Mouse (Mus musculus): ENCODE measurements at regions not wholly inside any gene's neighbourhood (a gene's known extent, or its start where the extent isn't known, plus 50 kb on each side); places are given as distances from the start of the nearest gene placed in this dataset.

DNA sequence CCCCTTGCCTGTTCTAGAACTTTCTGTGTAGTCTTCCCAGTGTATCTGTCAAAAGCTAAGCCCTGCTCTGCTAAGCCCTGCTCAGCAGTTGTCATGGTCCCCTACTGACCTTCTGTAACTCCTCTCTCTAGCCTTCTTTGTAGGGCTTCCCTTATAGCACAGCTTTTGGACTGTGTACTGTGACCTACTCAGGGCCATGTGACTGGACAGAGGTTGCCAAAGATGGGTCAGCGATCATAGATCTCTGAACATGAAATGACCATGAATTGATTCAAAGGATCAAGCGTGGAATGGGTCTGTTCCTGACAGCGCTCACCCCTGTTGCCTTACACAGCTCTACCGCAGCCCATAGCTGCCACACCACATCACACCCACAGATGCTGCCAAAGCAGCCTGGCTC, 294.3 kb downstream of the Sox9 start:
- TF ChIP-seq CTCF (IDR thresholded peaks at IDR 0.05; ENCODE audit: borderline replicate concordance, extremely low read depth, insufficient read depth, insufficient read length) (no peak), POLR2A (IDR thresholded peaks at IDR 0.05; ENCODE audit: borderline replicate concordance, extremely low read depth, insufficient read depth, insufficient read length, poor library complexity, severe bottlenecking) (no peak)

Measured in brain, embryonic 14.5 days (tissue).